Mouse (Mus musculus) limb, embryonic 11.5 days (tissue): ENCODE measurements around the gene Usp37. TPM values are rescaled to one million over a fixed set of nuclear protein-coding genes. Genes with fewer than 3 reads are reported as not detected.
A peak's percentile ranks its signal among the peaks of the same experiment; 100 is the strongest.

Experiments
- ATAC-seq: fragments of 200-750 bp; cut with Nextera tagmentation; 2 replicates; pipeline ENCODE4 v1.8.0; 2017; ENCODE audit warnings: low read depth; ENCODE audit not compliant: insufficient number of reproducible peaks, low FRiP score, low TSS enrichment
- DNase-seq: peaks from one replicate; pipeline ENCODE4 v3.0.0-alpha.2; 2015; ENCODE audit warnings: low spot score
- H3K27ac ChIP-seq: fragments of 300-500 bp; sonication (generic); replicated peaks from 2 replicates; pipeline ENCODE4 v1.5.1; 2014; ENCODE audit warnings: low read depth, mild to moderate bottlenecking, low read length
- H3K27me3 ChIP-seq: fragments of 300-500 bp; sonication (generic); 2 replicates; pipeline ENCODE4 v1.6.1; 2014; ENCODE audit warnings: mild to moderate bottlenecking, low read length, mixed read lengths; ENCODE audit not compliant: control insufficient read depth, insufficient read depth
- H3K36me3 ChIP-seq: fragments of 300-500 bp; sonication (generic); 2 replicates; pipeline ENCODE4 v1.6.1; 2014; ENCODE audit warnings: mild to moderate bottlenecking, low read length, moderate library complexity, mixed read lengths; ENCODE audit not compliant: control insufficient read depth, insufficient read depth
- H3K4me1 ChIP-seq: fragments of 300-500 bp; sonication (generic); 2 replicates; pipeline ENCODE4 v1.6.1; 2014; ENCODE audit warnings: low read length, mixed read lengths; ENCODE audit not compliant: control insufficient read depth, insufficient read depth
- H3K4me2 ChIP-seq: fragments of 300-500 bp; sonication (generic); 2 replicates; pipeline ENCODE4 v1.6.1; 2014; ENCODE audit warnings: low read depth, mild to moderate bottlenecking, moderate library complexity; ENCODE audit not compliant: severe bottlenecking
- H3K4me3 ChIP-seq: fragments of 300-500 bp; sonication (generic); 2 replicates; pipeline ENCODE4 v1.5.1; 2014; ENCODE audit warnings: low read depth, low read length
- H3K9ac ChIP-seq: fragments of 300-500 bp; sonication (generic); 2 replicates; pipeline ENCODE4 v1.6.1; 2014; ENCODE audit warnings: mild to moderate bottlenecking, low read length
- H3K9me3 ChIP-seq: fragments of 300-500 bp; sonication (generic); 2 replicates; pipeline ENCODE4 v1.6.1; 2016; ENCODE audit warnings: low read length; ENCODE audit not compliant: control insufficient read depth
- WGBS: fragments of 180-500 bp; shearing (Covaris S2); extraction: QIAGEN DNeasy Blood & Tissue Kit; methylation state at CpG from one replicate; pipeline ENCODE4 v1.1.7; 2014; 5-methylcytosine and 5-hydroxymethylcytosine counted together
- polyA plus RNA-seq: library from polyadenylated mRNA; unstranded; fragments of >200 nt; fragmentation: Nextera tagmentation; extraction: Ambion mirVana; gene quantifications from 2 replicates; pipeline ENCODE4 v1.2.1, GENCODE M21; 2014

Usp37 gene
- polyA plus RNA-seq, 1 experiment from 2014 or later = 46.4 TPM

GRCm38 (mm10) chr1:74418747-74419439 lies 125.2 kb downstream of the Usp37 start:
- ATAC-seq (no peak), DNase-seq (no peak)
- Histone ChIP-seq H3K9me3 (no peaks in the 10 kb centered on the region), H3K27ac (no peak overlapping the region), H3K27me3 (no peaks in the 10 kb centered on the region), H3K9ac (no peak overlapping the region), H3K36me3 (no peaks in the 10 kb centered on the region), H3K4me2 (no peak overlapping the region), H3K4me1 (no peaks in the 10 kb centered on the region), H3K4me3 (no peak overlapping the region)
- 82% methylated on average over 17 of the region's 17 CpGs for WGBS

GRCm38 (mm10) chr1:74415143-74415542 lies 128.9 kb downstream of the Usp37 start:
- DNase-seq (peak; percentile 39), ATAC-seq (no peak)
- no peak overlapping the region for H3K4me3 ChIP-seq
- no peaks in the 10 kb centered on the region for H3K27me3 ChIP-seq
- no peak overlapping the region for H3K4me2 ChIP-seq
- 40% methylated on average over 3 of the region's 4 CpGs for WGBS
- H3K27ac ChIP-seq = no peak overlapping the region
- H3K9me3 ChIP-seq = no peaks in the 10 kb centered on the region
- H3K4me1 ChIP-seq = no peaks in the 10 kb centered on the region
- H3K36me3 ChIP-seq = no peaks in the 10 kb centered on the region
- H3K9ac ChIP-seq = no peak overlapping the region

- WGBS = 80% methylated on average over 8 of the region's 8 CpGs
- H3K9me3 ChIP-seq = no peaks in the 10 kb centered on the region
These were observed 131.4 kb downstream of the Usp37 start for GRCm38 (mm10) chr1:74412711-74413110.

GRCm38 (mm10) chr1:74411753-74412325 lies 132.2 kb downstream of the Usp37 start:
- Histone ChIP-seq H3K4me2 (no peak overlapping the region), H3K4me1 (peaks cover 6% of the 10 kb centered on the region), H3K4me3 (no peak overlapping the region), H3K36me3 (no peaks in the 10 kb centered on the region), H3K9me3 (no peaks in the 10 kb centered on the region), H3K27ac (no peak overlapping the region), H3K27me3 (no peaks in the 10 kb centered on the region), H3K9ac (no peak overlapping the region)
- 52% methylated on average over 2 of the region's 2 CpGs for WGBS
- ATAC-seq = no peak
- no peak for DNase-seq

More at GRCm38 (mm10) chr1:74412711-74413110, 131.4 kb downstream of the Usp37 start:
- no peaks in the 10 kb centered on the region for H3K27me3 ChIP-seq
- peaks cover 6% of the 10 kb centered on the region for H3K4me1 ChIP-seq
- no peak overlapping the region for H3K27ac ChIP-seq
- H3K36me3 ChIP-seq = no peaks in the 10 kb centered on the region
- H3K4me2 ChIP-seq = no peak overlapping the region
- ATAC-seq = no peak
- no peak overlapping the region for H3K4me3 ChIP-seq
- no peak overlapping the region for H3K9ac ChIP-seq
- no peak for DNase-seq

- H3K27me3 ChIP-seq = no peaks in the 10 kb centered on the region
- no peak within 1 kb of the TSS for H3K27ac ChIP-seq
- peaks cover 6% of the 10 kb centered on the region for H3K4me1 ChIP-seq
- DNase-seq = peak; percentile 53
- H3K4me2 ChIP-seq = no peak within 1 kb of the TSS
- H3K4me3 ChIP-seq = no peak within 1 kb of the TSS
- ATAC-seq = peak; percentile 65; the same call in 1 of the 2 replicates
- H3K36me3 ChIP-seq = no peaks in the 10 kb centered on the region
- no peak within 1 kb of the TSS for H3K9ac ChIP-seq
- no peaks in the 10 kb centered on the region for H3K9me3 ChIP-seq
- WGBS = 18% methylated on average over 11 of the region's 15 CpGs
These were observed 135.2 kb downstream of the Usp37 start, which contains the start of gene Vil1 for GRCm38 (mm10) chr1:74408589-74409504. TSS of gene Vil1 (plus strand) at chr1:74409376.

- no peak for DNase-seq
- Histone ChIP-seq H3K4me2 (no peak overlapping the region), H3K4me1 (peaks cover 6% of the 10 kb centered on the region), H3K9me3 (no peaks in the 10 kb centered on the region), H3K36me3 (no peaks in the 10 kb centered on the region), H3K27me3 (no peaks in the 10 kb centered on the region), H3K4me3 (no peak overlapping the region), H3K9ac (no peak overlapping the region), H3K27ac (no peak overlapping the region)
- 90% methylated on average over 4 of the region's 4 CpGs for WGBS
- no peak for ATAC-seq
These were observed 139.9 kb downstream of the Usp37 start for GRCm38 (mm10) chr1:74404206-74404605.

GRCm38 (mm10) chr1:74401015-74401702 lies 142.9 kb downstream of the Usp37 start:
- Histone ChIP-seq H3K36me3 (no peaks in the 10 kb centered on the region), H3K4me1 (no peaks in the 10 kb centered on the region), H3K27me3 (no peaks in the 10 kb centered on the region), H3K9me3 (no peaks in the 10 kb centered on the region), H3K4me3 (no peak overlapping the region), H3K27ac (no peak overlapping the region), H3K9ac (no peak overlapping the region), H3K4me2 (no peak overlapping the region)
- WGBS = 54% methylated on average over 16 of the region's 16 CpGs
- ATAC-seq (no peak), DNase-seq (no peak)

GRCm38 (mm10) chr1:74400531-74400930 lies 143.6 kb downstream of the Usp37 start:
- Histone ChIP-seq H3K9ac (no peak overlapping the region), H3K27me3 (no peaks in the 10 kb centered on the region), H3K9me3 (no peaks in the 10 kb centered on the region), H3K36me3 (no peaks in the 10 kb centered on the region), H3K27ac (no peak overlapping the region), H3K4me1 (no peaks in the 10 kb centered on the region), H3K4me2 (no peak overlapping the region), H3K4me3 (no peak overlapping the region)
- WGBS = 88% methylated on average over 3 of the region's 3 CpGs
- no peak for DNase-seq
- no peak for ATAC-seq
